ENCODE assay signal across 29 mouse cellular contexts in the genomic region with DNA sequence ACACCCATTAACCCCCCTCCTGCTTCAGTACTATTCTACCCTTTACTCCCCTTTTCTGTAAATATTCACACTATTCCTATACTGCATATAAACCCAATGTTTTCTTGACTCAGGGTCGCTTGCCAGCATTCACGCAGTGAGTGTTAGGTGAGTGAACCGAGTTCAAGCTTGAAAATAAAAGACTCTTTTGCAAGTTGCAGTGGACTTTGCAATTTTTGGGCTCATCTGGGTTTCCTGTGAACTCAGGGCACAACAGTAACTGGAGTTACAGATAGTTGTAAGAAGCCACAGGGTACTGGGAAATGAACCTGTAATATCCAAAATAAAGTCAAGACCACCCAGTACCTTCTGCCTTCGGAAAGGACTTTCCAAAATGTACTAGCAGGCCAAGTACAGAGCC. TPM values are rescaled to one million over a fixed set of nuclear protein-coding genes. Genes with fewer than 3 reads are reported as not detected.
A peak's percentile ranks its signal among the peaks of the same experiment; 100 is the strongest.
DNase-seq lines count a peak whose midpoint lies in the region; ATAC-seq and TF ChIP-seq lines count a peak whose summit lies in the region.
"Had no signal": no experiment of that assay in that cellular context is flagged by ENCODE, and none has a peak within 500 bp of the region (broad histone marks: within the 10 kb centered on the region; RNA-seq: fewer than 3 reads in every experiment).

No protein-coding gene starts in this region.

- DNase-seq in heart, adult 11 months, result peak; percentile 48
- peak; percentile 56 for DNase-seq in kidney, adult 2 months
- DNase-seq in kidney, postnatal 4 days, result no peak
- DNase-seq in kidney, postnatal 36 days, result peak; percentile 1 to 16
- no peak for DNase-seq in kidney, postnatal 14 days
- DNase-seq: adrenal gland, postnatal 10 days; adrenal gland, postnatal 36 days; B cell, adult 2 months; cerebellum, adult 18-20 months; cerebellum, adult 9-10 months; cerebellum, postnatal 14 days; gastrocnemius, postnatal 25 days; heart, adult 2 months; heart, postnatal 14 days; heart, postnatal 4 days had no signal

- no peaks in the 10 kb centered on the region for H3K4me1 ChIP-seq in heart, embryonic 12.5 days (replicated peaks)
- H3K4me1 ChIP-seq in kidney, adult 2 months (ENCODE audit: control insufficient read depth, insufficient read depth, low read length), result no peaks in the 10 kb centered on the region
- H3K4me1 ChIP-seq: forebrain, embryonic 10.5 days; heart, embryonic 15.5 days had no signal

- WGBS in heart, embryonic 12.5 days, result 77% methylated on average over 4 of the region's 4 CpGs
- 64% methylated on average over 4 of the region's 4 CpGs for WGBS in kidney, adult 2 months

- no peaks in the 10 kb centered on the region for H3K27me3 ChIP-seq in heart, embryonic 12.5 days (replicated peaks)
- no peaks in the 10 kb centered on the region for H3K27me3 ChIP-seq in kidney, adult 2 months (replicated peaks; ENCODE audit: control insufficient read depth, insufficient read depth, low read length)
- H3K27me3 ChIP-seq: CH12.LX; heart, embryonic 15.5 days; Patski had no signal

- no peaks in the 10 kb centered on the region for H3K36me3 ChIP-seq in heart, embryonic 12.5 days
- H3K36me3 ChIP-seq in kidney, adult 2 months (ENCODE audit: control insufficient read depth, insufficient read depth, low read length), result no peaks in the 10 kb centered on the region
- H3K36me3 ChIP-seq: forebrain, embryonic 10.5 days; G1E; heart, embryonic 15.5 days had no signal

- no peak overlapping the region for H3K4me3 ChIP-seq in heart, embryonic 12.5 days
- no peak overlapping the region for H3K4me3 ChIP-seq in kidney, adult 2 months (ENCODE audit: insufficient read depth, low read depth, low read length)
- H3K4me3 ChIP-seq: forebrain, embryonic 10.5 days; heart, adult 2 months; heart, embryonic 15.5 days had no signal

- no peak for ATAC-seq in heart, embryonic 12.5 days (ENCODE audit: insufficient number of reproducible peaks, low FRiP score)
- ATAC-seq: forebrain, embryonic 14.5 days; hindbrain, postnatal 0 days; inflammation-experienced regulatory T-cells, adult 6 months; Patski had no signal

- no peak overlapping the region for H3K4me2 ChIP-seq in heart, embryonic 12.5 days
- H3K4me2 ChIP-seq: heart, embryonic 11.5 days; heart, embryonic 15.5 days; hindbrain, embryonic 14.5 days had no signal

- no peak overlapping the region for H3K27ac ChIP-seq in heart, embryonic 12.5 days (ENCODE audit: poor library complexity, severe bottlenecking)
- H3K27ac ChIP-seq in kidney, adult 2 months (ENCODE audit: insufficient read depth, low read depth, low read length), result no peak overlapping the region
- H3K27ac ChIP-seq: forebrain, embryonic 10.5 days; heart, adult 2 months; heart, embryonic 15.5 days; hindbrain, embryonic 14.5 days; hindbrain, postnatal 0 days had no signal

- TF ChIP-seq CTCF in kidney, adult 2 months (conservative IDR thresholded peaks at IDR 0.05; ENCODE audit: insufficient read depth, insufficient read length, low read depth, low read length), result no peak

- peaks cover 8% of the 10 kb centered on the region; the same call in 1 of the 2 replicates for H3K9me3 ChIP-seq in heart, embryonic 12.5 days (replicated peaks)
- H3K9me3 ChIP-seq: G1E; heart, embryonic 15.5 days had no signal

- TF ChIP-seq POLR2A in kidney, adult 2 months (IDR thresholded peaks at IDR 0.05; ENCODE audit: low read depth, low read length), result no peak

- no peak overlapping the region for H3K9ac ChIP-seq in heart, embryonic 12.5 days
- H3K9ac ChIP-seq: heart, embryonic 15.5 days; hindbrain, embryonic 14.5 days had no signal

RNA-seq across cellular contexts. Expression of a gene that starts 58.2 kb away (rescaled TPM):
- not detected in 2 replicates for polyA plus RNA-seq in heart, embryonic 12.5 days (2016; fragmentation: Nextera tagmentation; extraction: Ambion mirVana)
- not detected in 2 replicates for polyA plus RNA-seq in kidney, adult 2 months (2012; rRNA removed)
- polyA plus RNA-seq: embryonic facial prominence, embryonic 11.5 days; forebrain, embryonic 10.5 days; G1E; gonadal fat pad, adult 2 months; heart, adult 2 months; heart, embryonic 11.5 days; heart, embryonic 15.5 days; hindbrain, embryonic 11.5 days; inflammation-experienced regulatory T-cells, adult 6 months; Patski had no signal

Comparison
In these comparisons a context has a peak if more than half of its experiments do, and no peak if none do; other contexts are left out.
1. DNase-seq: peak in heart, adult 11 months (single experiment), kidney, adult 2 months (single experiment) and kidney, postnatal 36 days (2 of 2); none in kidney, postnatal 4 days (0 of 2) and kidney, postnatal 14 days (single experiment).